Mouse (Mus musculus) gastrocnemius, adult 2 months (tissue): Measurements from ENCODE around the gene Galr2. TPM values are rescaled to one million over a fixed set of nuclear protein-coding genes. Genes with fewer than 3 reads are reported as not detected.

Experiments used
- DNase-seq: peaks from one replicate; pipeline ENCODE4 v3.0.0; 2022
- H3K27ac ChIP-seq: fragments of 200-600 bp; 2 replicates; pipeline ENCODE4 v1.8.1; 2022; ENCODE audit warnings: mild to moderate bottlenecking
- H3K4me3 ChIP-seq: fragments of 200-600 bp; 2 replicates; pipeline ENCODE4 v1.8.1; 2022; ENCODE audit warnings: mild to moderate bottlenecking, moderate library complexity
- CTCF ChIP-seq: fragments of 200-600 bp; IDR thresholded peaks from 2 replicates; pipeline ENCODE4 v1.8.1; 2022; ENCODE audit warnings: antibody characterized with exemption, mild to moderate bottlenecking, moderate library complexity
- intact Hi-C: fragments of 180-260 bp; cut with DNase I; formaldehyde crosslinking; loops from one replicate; pipeline ENCODE4 v1.15.1; 2025
- total RNA-seq, 2 experiments: library from RNA; stranded (reverse); gene quantifications; 2 replicates each; pipeline ENCODE4 v1.2.3; 2021

Galr2 gene
- total RNA-seq, 2 experiments from 2014 or later: 0.33 TPM; not detected in 1

- no peak for DNase-seq
- intact Hi-C loops: no loop called here
- no peak overlapping the region for H3K27ac ChIP-seq
- no peak overlapping the region for H3K4me3 ChIP-seq
- no peak for TF ChIP-seq CTCF
Measured at GRCm38 (mm10) chr11:116255090-116255981, 25.4 kb upstream of the Galr2 start.

- intact Hi-C loops: no loop called here
- DNase-seq: no peak
Measured at GRCm38 (mm10) chr11:116255982-116256675, 24.6 kb upstream of the Galr2 start.

GRCm38 (mm10) chr11:116259461-116259860 lies 21.3 kb upstream of the Galr2 start:
- no peak for TF ChIP-seq CTCF
- H3K27ac ChIP-seq: no peak overlapping the region

More at GRCm38 (mm10) chr11:116255982-116256675, 24.6 kb upstream of the Galr2 start:
- Histone ChIP-seq H3K27ac (no peak overlapping the region), H3K4me3 (no peak overlapping the region)
- no peak for TF ChIP-seq CTCF

GRCm38 (mm10) chr11:116260259-116260658 lies 20.5 kb upstream of the Galr2 start:
- Histone ChIP-seq H3K27ac (no peak overlapping the region), H3K4me3 (no peak overlapping the region)
- no peak for TF ChIP-seq CTCF
- no peak for DNase-seq
- intact Hi-C loops: no loop called here

More at GRCm38 (mm10) chr11:116259461-116259860, 21.3 kb upstream of the Galr2 start:
- intact Hi-C loops: no loop called here
- no peak for DNase-seq
- H3K4me3 ChIP-seq: no peak overlapping the region

GRCm38 (mm10) chr11:116265352-116265751 lies 15.4 kb upstream of the Galr2 start:
- DNase-seq: peak; percentile 72
- intact Hi-C loops: no loop called here
- peak overlapping the region; percentile 28; the same call in 1 of the 2 replicates for H3K27ac ChIP-seq
- H3K4me3 ChIP-seq: no peak overlapping the region
- no peak for TF ChIP-seq CTCF

- intact Hi-C loops: no loop called here
- no peak for TF ChIP-seq CTCF
- Histone ChIP-seq H3K27ac (peak overlapping the region; percentile 28; the same call in 1 of the 2 replicates), H3K4me3 (no peak overlapping the region)
- DNase-seq: no peak
Measured at GRCm38 (mm10) chr11:116265850-116266249, 14.9 kb upstream of the Galr2 start.

- no peak for DNase-seq
- intact Hi-C loops: no loop called here
- H3K27ac ChIP-seq: no peak overlapping the region
- peak; percentile 34; the same call in 1 of the 2 replicates for TF ChIP-seq CTCF
- H3K4me3 ChIP-seq: no peak overlapping the region
Measured at GRCm38 (mm10) chr11:116267637-116268036, 13.1 kb upstream of the Galr2 start.

- no peak for DNase-seq
- intact Hi-C loops: no loop called here
- Histone ChIP-seq H3K27ac (no peak overlapping the region), H3K4me3 (no peak overlapping the region)
- TF ChIP-seq CTCF: no peak
Measured at GRCm38 (mm10) chr11:116268313-116268712, 12.4 kb upstream of the Galr2 start.

GRCm38 (mm10) chr11:116269560-116269959 lies 11.2 kb upstream of the Galr2 start:
- Histone ChIP-seq H3K4me3 (no peak overlapping the region), H3K27ac (no peak overlapping the region)
- no peak for TF ChIP-seq CTCF
- intact Hi-C loops: no loop called here
- DNase-seq: no peak

- Histone ChIP-seq H3K27ac (peak overlapping the region; percentile 95; the same call in 1 of the 2 replicates), H3K4me3 (peak overlapping the region; percentile 98)
- no peak for TF ChIP-seq CTCF
- intact Hi-C loops: no loop called here
- no peak for DNase-seq
Measured at GRCm38 (mm10) chr11:116272589-116273468, 7.9 kb upstream of the Galr2 start.

- Histone ChIP-seq H3K4me3 (peak overlapping the region; percentile 98), H3K27ac (peak overlapping the region; percentile 95)
- intact Hi-C loops: no loop called here
- DNase-seq: no peak
- no peak for TF ChIP-seq CTCF
Measured at GRCm38 (mm10) chr11:116273469-116274044, 7.2 kb upstream of the Galr2 start.
